Mouse (Mus musculus) embryonic fibroblast, embryonic 13.5 days (primary cell): ENCODE measurements at regions not wholly inside any gene's neighbourhood (a gene's known extent, or its start where the extent isn't known, plus 50 kb on each side); places are given as distances from the start of the nearest gene placed in this dataset.

Source experiments
- CTCF ChIP-seq: IDR thresholded peaks from 2 replicates; pipeline ENCODE4 v1.5.1; 2011; ENCODE audit warnings: mild to moderate bottlenecking, control low read depth, low read length, moderate library complexity, borderline replicate concordance; ENCODE audit not compliant: insufficient read depth
- POLR2A ChIP-seq: IDR thresholded peaks from 2 replicates; pipeline ENCODE4 v1.6.1; 2011; ENCODE audit warnings: low read depth, mild to moderate bottlenecking, control low read depth, low read length, moderate library complexity

DNA sequence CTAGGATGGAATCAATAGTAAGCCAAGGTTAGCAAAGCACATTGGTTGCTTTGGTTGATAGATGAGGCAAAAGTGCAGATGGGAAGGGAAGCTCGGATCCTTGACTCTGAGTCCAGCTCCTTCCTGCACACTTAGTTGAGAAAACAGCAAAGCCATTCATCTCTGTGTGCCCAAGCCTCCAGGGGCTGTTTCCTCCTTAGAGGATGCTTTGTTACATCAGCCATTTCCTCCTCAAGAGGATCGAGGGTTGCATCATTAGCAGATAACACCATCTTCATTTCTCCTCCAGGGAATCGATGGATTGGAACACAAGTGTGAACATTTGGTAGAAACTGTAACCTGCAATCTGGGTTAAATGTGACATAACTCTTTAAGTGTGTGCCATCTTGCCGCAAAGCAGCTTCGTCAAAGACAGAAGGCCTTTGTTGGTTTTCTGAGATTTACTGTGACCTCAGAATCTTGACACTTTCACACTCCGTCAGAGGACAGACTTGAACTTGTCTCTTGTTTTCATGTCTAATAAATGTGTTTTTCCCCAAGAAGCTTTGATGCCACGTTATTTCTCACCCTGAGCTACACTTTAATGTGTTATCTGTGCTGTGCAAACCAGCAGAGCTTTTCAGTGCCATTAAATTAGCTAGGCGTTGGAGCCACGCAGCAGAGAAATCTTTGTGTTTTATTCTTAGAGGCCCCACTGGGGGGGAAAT, 245.4 kb upstream of the 4930583I09Rik start:
- TF ChIP-seq POLR2A, result no peak
- no peak for TF ChIP-seq CTCF
